Mouse (Mus musculus): Measurements from ENCODE around the gene Ksr1.
A peak's percentile ranks its signal among the peaks of the same experiment; 100 is the strongest.

Gene Ksr1

GRCm38 (mm10) chr11:79145283-79146265 is 633 bp downstream of the Ksr1 start:
- DNase-seq = peak; percentile 29

GRCm38 (mm10) chr11:79144741-79145140 is 1.5 kb downstream of the Ksr1 start:
- DNase-seq = no peak

DNA sequence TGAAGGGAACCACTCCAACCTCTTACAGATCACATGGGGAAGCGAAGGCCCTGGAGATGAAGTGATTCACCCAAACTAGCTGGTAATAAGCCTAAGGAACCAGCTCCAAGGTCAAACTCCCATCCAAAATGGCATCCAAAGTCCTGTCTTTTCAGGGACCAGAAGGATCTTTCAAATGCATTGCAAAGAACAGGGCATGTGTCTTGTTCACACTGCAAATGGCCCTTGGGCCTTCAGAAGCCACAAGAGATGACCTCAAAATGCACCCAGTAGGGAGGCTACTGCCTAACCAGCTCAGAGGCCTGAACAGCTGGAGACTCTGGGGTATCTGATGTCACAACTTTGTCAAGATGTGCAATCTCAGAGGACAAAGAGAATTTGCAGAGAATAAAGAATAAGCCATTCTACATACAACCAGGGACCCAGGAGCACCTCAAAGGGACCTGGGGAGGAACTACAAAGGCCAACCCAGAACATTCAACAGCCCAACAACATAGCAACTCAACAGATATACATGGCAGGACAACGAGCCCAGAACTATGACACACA is 2.1 kb downstream of the Ksr1 start:
- no peak for DNase-seq

- DNase-seq = no peak
Observed at GRCm38 (mm10) chr11:79143322-79143721, 2.9 kb downstream of the Ksr1 start.

DNA sequence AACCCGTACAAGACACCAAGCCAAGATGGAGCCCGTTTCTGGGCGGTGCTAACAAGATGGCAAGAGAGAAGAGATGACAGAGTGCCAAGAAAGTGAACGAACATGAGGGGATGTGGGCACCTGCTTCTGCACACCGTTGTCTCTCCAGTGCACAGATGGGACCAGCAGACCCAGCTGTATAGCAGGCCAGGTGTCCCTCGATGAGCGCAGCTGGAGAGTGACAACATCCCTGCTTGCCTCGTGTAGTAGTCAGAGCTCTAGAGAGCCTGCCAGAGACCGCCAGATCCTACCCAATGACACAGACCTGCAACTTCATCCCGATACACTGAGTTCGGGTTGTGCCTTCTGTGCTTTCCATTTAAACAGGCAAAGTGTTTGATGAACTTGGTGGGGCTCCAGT is 3.8 kb downstream of the Ksr1 start:
- DNase-seq = no peak

- DNase-seq = peak; percentile 20
Observed at GRCm38 (mm10) chr11:79141235-79142109, 4.7 kb downstream of the Ksr1 start.

DNA sequence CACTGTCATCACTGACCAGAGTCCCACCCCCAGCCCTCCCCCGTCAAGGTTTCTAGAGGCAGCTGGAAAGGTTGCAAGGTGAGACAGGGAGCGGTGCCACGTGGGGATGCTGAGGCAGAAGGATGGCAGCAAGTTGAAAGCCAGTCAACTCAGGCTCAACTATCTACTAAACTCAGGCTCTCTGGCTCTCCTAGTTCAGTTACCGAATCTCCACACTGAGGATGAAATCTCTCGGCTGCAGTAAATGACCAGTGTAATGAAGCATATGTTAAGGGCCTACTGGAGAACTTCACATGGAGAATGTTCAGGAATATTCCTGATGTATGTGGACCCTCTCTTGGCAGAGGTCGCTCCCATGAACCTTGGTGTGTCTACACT is 5.7 kb downstream of the Ksr1 start:
- DNase-seq = no peak

- no peak for DNase-seq
Observed at GRCm38 (mm10) chr11:79139878-79140510, 6.2 kb downstream of the Ksr1 start.

DNA sequence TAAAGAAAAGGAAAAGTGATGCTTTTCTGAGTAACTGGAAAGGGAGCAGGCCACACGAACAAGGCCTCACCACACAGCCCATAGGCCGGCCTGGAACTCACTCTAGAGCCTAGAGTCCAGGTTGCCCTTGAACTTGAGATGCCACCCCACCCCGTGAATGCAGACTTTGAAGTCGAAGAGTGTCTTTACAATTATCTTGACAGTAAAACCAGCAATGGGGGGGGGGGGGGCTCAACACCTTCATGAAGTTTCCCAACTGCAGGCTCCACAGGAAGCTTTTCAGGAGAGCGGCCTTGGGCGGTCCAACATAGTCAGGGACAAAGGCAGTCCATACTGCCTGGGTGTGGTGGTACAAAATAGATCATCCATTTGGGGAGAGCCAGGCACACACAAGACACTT is 7.6 kb downstream of the Ksr1 start:
- no peak for DNase-seq

DNA sequence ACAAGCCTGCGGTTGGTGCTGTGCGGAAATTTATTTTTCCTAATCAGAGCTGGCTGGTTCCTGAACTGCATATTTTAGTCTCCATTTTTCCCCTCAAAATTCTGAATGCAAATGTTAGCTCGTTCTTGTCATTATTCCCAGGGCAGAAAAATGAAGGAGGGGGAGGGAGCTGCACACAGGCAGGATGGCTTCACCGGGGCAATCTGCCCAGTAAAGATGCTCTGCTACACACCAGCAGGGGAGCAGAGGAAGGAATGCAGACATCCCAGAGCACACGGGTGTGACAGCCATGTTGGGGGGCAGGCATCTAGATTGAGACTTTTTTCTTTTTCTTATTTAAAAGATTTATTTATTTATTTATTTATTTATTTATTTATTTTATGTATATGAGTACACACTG is 9.0 kb downstream of the Ksr1 start:
- DNase-seq = no peak

DNA sequence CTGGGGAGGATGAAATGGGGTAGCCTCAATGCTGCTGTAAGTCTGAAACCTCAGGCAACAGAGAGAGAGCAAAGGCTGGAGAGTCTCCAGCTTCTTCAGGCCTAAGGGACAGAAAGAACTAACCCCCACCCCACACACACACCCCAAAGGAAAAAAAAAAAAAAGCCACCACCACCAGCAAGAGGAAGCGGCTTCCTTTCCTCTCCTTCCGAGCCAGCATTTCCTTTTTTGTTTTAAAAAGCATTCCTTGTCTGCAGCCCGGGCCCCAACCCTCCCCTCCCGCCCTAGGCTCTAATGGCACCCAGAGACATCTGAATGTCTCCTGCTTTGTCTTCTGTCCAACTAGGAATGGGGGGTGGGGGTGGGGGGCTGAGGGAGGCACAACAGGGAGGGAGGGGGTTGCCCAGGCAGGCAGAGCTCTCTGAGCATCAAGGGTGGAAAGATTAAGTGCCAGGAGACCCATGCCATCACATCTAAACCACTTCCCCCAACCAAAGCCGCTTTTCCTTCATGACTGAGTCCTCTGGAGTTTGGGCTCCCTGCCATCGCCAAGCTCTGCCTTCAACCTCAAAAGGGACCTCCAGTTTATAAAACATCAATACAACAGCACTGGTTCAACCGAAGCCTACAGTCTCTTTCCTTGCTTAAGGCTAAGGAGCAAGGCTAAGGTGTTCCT is 10.4 kb downstream of the Ksr1 start:
- DNase-seq = no peak

DNA sequence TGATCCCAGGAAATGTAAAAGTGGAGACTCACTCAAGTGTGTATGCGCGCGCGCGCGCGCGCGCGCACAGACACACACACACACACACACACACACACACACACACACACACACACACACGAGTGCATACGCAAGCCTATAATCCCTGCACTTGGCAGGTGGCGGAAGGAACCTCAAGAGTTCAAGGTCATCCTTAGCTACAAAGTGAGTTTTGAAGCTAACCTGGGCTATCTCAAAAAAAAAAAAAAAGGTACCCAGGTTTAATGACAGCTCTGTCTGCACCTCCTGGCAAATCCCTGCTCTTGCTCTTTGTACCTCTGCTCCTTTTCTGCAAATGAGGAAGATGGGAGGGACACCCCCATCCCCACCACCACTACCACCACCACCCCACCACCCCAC is 11.1 kb downstream of the Ksr1 start:
- no peak for DNase-seq

DNA sequence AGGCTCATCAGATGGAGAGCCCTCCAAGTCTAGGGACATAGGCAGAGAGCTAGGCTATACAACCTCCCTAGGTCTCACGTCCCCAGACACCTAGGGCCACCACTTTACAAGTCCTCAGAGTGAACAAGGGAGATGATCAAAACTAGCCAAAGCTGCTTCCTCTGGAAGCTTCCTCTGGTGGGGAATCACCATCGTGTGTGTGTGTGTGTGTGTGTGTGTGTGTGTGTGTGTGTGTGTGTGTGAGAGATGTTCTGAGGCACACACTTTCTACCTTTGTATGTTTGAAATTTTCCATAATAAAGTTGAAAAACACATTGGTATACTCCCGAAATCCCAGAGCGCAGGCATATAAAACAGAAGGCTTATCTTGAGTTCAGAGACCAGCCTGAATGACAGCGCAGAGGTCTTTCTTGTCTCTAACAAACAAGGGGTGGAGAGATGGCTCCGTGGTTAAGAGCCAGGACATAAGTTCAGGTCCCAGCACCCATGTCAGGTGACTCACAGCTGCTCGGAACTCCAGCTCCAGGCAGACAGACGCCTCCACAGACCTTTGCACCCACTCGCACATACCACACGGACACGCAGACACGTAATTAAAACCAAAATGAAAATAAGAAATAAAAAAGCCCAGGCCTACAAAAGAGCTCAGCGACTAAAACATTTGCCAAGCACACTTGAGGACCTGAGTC is 11.6 kb downstream of the Ksr1 start:
- no peak for DNase-seq

DNA sequence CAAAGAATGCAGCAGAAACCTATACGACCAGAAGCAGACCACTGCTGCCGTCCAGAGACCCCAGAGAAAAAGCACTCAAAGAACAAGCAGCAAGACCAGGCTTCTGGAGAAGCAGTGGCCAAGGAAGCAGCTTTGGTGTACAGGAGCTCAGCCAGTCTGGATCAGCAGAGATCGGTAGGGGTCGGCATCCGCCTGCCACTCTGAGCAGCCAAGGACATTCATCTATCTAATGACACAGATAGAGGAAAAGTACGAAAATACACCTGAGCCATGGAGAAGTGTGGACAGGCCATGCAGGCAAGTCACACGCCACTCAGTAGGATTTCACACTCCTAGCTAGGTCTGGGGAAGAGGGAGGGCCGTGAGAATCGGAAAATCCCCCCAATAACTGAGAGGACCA is 12.2 kb downstream of the Ksr1 start:
- DNase-seq = no peak

DNA sequence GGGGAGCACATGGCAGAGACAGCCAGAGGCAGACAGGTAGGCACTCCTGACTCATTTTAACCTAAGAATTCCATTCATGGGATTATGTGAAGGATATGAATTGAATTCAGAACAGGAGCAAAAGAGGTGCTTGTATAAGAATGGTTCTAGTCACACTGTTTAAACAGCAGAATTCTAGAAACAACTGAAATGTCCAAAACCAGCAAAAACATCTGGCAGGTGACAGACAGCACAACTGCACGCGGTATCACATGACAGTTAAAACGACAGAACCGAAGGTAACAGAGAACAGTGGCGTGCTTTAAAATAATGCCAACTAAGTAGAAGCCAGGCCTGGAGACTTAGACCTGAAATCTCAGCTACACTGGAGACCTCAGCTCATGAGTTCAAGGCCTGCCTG is 13.2 kb downstream of the Ksr1 start:
- DNase-seq = no peak

DNA sequence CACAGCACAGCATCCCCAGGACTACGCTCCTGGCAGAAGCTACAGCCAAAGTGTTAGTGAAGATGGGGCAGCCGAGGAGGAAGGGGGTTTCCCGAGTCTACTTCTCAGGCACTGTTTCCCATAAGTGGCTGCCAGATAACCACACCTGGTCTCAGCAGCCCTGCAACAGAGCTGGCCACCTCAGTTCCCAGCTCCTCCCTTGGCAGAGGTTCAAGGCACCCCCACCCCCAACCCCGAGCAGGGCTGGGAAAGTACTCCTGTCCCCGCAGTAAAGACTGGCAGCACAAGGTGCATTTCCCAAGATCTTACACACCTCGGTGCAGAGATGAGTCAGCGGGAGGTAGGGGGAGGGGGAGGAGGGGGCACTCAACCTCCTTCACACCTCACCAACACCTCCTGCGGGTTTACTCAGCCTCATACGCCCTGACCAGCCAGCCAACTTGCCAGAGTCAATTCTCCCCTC is 14.2 kb downstream of the Ksr1 start:
- no peak for DNase-seq

- DNase-seq = no peak
Observed at GRCm38 (mm10) chr11:79129388-79130356, 16.5 kb downstream of the Ksr1 start.

GRCm38 (mm10) chr11:79128233-79128632 is 18.0 kb downstream of the Ksr1 start:
- DNase-seq = no peak

GRCm38 (mm10) chr11:79126963-79127362 is 19.2 kb downstream of the Ksr1 start:
- no peak for DNase-seq

DNA sequence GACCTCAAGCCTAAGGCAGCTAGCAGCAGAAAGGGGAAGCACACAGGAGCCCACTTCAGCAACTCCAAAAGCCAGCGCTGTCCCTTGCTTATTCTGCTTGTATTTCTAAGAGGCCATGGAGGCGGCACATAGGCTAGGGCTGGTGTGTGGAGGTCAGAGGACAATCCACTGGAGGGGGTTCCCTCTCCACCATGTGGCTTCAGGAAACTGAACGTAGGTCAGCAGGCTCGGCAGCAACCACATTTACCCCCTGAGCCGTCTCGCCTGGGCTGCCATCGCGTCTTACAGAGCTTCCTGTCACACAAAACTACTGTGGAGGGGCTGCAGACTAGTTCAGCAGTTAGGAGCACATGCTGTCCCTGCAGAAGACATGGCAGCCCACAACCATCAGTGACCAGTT is 20.4 kb downstream of the Ksr1 start:
- DNase-seq = no peak

All from liver (tissue).